Mouse (Mus musculus) effector memory CD4-positive, alpha-beta T cell, adult 7 months (primary cell): ENCODE measurements around the gene Gm4924. TPM values are rescaled to one million over a fixed set of nuclear protein-coding genes. Genes with fewer than 3 reads are reported as not detected.

ENCODE experiments used
- polyA plus RNA-seq: library from polyadenylated mRNA; unstranded; fragments of 100-300 nt; shearing (Covaris generic); gene quantifications from one replicate; pipeline ENCODE4 v1.2.1, GENCODE M21; 2017

The Gm4924 gene
- 7.3 TPM for polyA plus RNA-seq

GRCm38 (mm10) chr10:82354083-82355010, at the start of gene Gm4924:
Gene Gm4924, plus strand, starts transcription at chr10:82354255.

GRCm38 (mm10) chr10:82316482-82316881, 37.6 kb upstream of the Gm4924 start, which contains the start of gene 4932415D10Rik:
Gene 4932415D10Rik, minus strand, starts transcription at chr10:82316582.

Other genes starting within 250 kb of the Gm4924 start
- 6.9 TPM for gene AU041133, start 226.2 kb upstream of the Gm4924 start, polyA plus RNA-seq
- gene Zfp938, start 113.0 kb upstream of the Gm4924 start, polyA plus RNA-seq: 6.4 TPM
- 0.18 TPM for gene 4932415D10Rik, start 37.7 kb upstream of the Gm4924 start, polyA plus RNA-seq
- gene Gm1553, start 138.4 kb downstream of the Gm4924 start, polyA plus RNA-seq: not detected